In genomic region chr7:88346035-88346434, GRCm38 (mm10) we compare ENCODE assay signal across 13 mouse cellular contexts.
DNase-seq lines count a peak whose midpoint lies in the region; ATAC-seq lines count a peak whose summit lies in the region.
"Had no signal": no experiment of that assay in that cellular context is flagged by ENCODE, and none has a peak within 500 bp of the region (broad histone marks: within the 10 kb centered on the region; RNA-seq: fewer than 3 reads in every experiment).

No protein-coding gene starts in this region.

- H3K4me1 ChIP-seq in forebrain, embryonic 10.5 days, result no peaks in the 10 kb centered on the region
- H3K4me1 ChIP-seq in hindbrain, embryonic 13.5 days (replicated peaks), result no peaks in the 10 kb centered on the region
- H3K4me1 ChIP-seq: intestine, embryonic 15.5 days; lung, embryonic 15.5 days had no signal

- DNase-seq in adrenal gland, postnatal 14 days, result peak; percentile 11
- DNase-seq in adrenal gland, postnatal 25 days, result no peak
- DNase-seq in layer of hippocampus, adult 8-10 months (ENCODE audit: low spot score in 2 of 2), result peak; percentile 15 to 26
- DNase-seq in layer of hippocampus, postnatal 25 days (ENCODE audit: extremely low spot score in 1 of 2, low spot score in 1 of 2), result no peak
- DNase-seq in fibroblast of lung, adult 2 months (ENCODE audit: low read depth), result peak; percentile 33
- DNase-seq in lung, postnatal 25 days (ENCODE audit: low spot score), result peak; percentile 18
- no peak for DNase-seq in forebrain, embryonic 10.5 days (ENCODE audit: extremely low spot score, low spot score)
- DNase-seq: cerebellum, adult 9-10 months; kidney, postnatal 25 days; midbrain, embryonic 14.5 days had no signal

- H3K4me2 ChIP-seq in hindbrain, embryonic 13.5 days, result no peak overlapping the region
- H3K4me2 ChIP-seq: intestine, embryonic 15.5 days; lung, embryonic 15.5 days had no signal

- no peak overlapping the region for H3K27ac ChIP-seq in forebrain, embryonic 10.5 days
- no peak overlapping the region for H3K27ac ChIP-seq in hindbrain, embryonic 13.5 days
- H3K27ac ChIP-seq: intestine, embryonic 15.5 days; lung, embryonic 15.5 days had no signal

- H3K9ac ChIP-seq in hindbrain, embryonic 13.5 days, result no peak overlapping the region
- H3K9ac ChIP-seq: intestine, embryonic 15.5 days; lung, embryonic 15.5 days had no signal

- 89% methylated on average over 1 of the region's 1 CpGs for WGBS in forebrain, embryonic 10.5 days
- WGBS in hindbrain, embryonic 13.5 days, result 90% methylated on average over 1 of the region's 1 CpGs

- ATAC-seq in hindbrain, embryonic 13.5 days (ENCODE audit: low FRiP score), result no peak
- ATAC-seq: intestine, embryonic 15.5 days had no signal

- H3K36me3 ChIP-seq in forebrain, embryonic 10.5 days (replicated peaks), result no peaks in the 10 kb centered on the region
- H3K36me3 ChIP-seq in hindbrain, embryonic 13.5 days, result no peaks in the 10 kb centered on the region
- H3K36me3 ChIP-seq: intestine, embryonic 15.5 days; lung, embryonic 15.5 days had no signal

- no peaks in the 10 kb centered on the region for H3K27me3 ChIP-seq in forebrain, embryonic 10.5 days (ENCODE audit: poor library complexity, severe bottlenecking)
- H3K27me3 ChIP-seq in hindbrain, embryonic 13.5 days, result no peaks in the 10 kb centered on the region
- H3K27me3 ChIP-seq: intestine, embryonic 15.5 days; lung, embryonic 15.5 days had no signal

- H3K9me3 ChIP-seq in forebrain, embryonic 10.5 days, result no peaks in the 10 kb centered on the region
- no peaks in the 10 kb centered on the region for H3K9me3 ChIP-seq in hindbrain, embryonic 13.5 days
- H3K9me3 ChIP-seq: intestine, embryonic 15.5 days; lung, embryonic 15.5 days had no signal

- H3K4me3 ChIP-seq in forebrain, embryonic 10.5 days, result no peak overlapping the region
- no peak overlapping the region for H3K4me3 ChIP-seq in hindbrain, embryonic 13.5 days
- H3K4me3 ChIP-seq: intestine, embryonic 15.5 days; lung, embryonic 15.5 days had no signal

Comparison
In these comparisons a context has a peak if more than half of its experiments do, and no peak if none do; other contexts are left out.
1. DNase-seq: peak in adrenal gland, postnatal 14 days (single experiment), layer of hippocampus, adult 8-10 months (2 of 2), fibroblast of lung, adult 2 months (single experiment) and lung, postnatal 25 days (single experiment); none in adrenal gland, postnatal 25 days (single experiment), layer of hippocampus, postnatal 25 days (0 of 2) and forebrain, embryonic 10.5 days (single experiment).